Mouse (Mus musculus) erythroblast, embryonic 14.5 days (primary cell): Measurements from ENCODE around the gene Mmp28.

ENCODE experiments used
- GATA1 ChIP-seq: IDR thresholded peaks from 2 replicates; pipeline ENCODE4 v1.6.1; 2012; ENCODE audit warnings: low read length, inconsistent platforms, mixed read lengths
- TAL1 ChIP-seq: IDR thresholded peaks from 3 replicates; pipeline ENCODE4 v1.6.1; 2012; ENCODE audit warnings: low read length, inconsistent platforms, mixed read lengths

DNA sequence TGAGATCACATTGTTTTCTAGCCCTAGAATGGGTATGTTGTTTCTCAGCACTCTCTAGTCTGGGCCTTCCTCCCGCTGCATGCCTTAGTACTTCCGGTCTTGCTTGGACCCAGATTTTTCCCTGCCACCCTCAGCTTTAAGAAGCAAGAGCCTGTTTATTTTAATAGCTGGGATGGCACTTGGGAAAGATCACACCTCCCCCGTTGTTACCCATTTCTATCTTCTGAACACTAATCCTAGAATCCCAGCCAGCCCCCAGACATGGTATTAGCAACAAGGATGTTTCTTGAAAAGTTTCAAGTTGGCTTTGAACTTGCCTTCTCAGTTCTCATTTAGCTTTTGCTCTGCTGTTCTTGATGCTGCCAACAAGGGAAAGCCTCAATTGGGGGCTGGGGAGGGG, 56.5 kb downstream of the Mmp28 start:
- no peak for TF ChIP-seq GATA1
- no peak for TF ChIP-seq TAL1
